8 mouse cellular contexts compared by ENCODE assay signal in genomic region chr17:87200721-87201242, GRCm38 (mm10).
DNase-seq lines count a peak whose midpoint lies in the region; ATAC-seq and TF ChIP-seq lines count a peak whose summit lies in the region.

No protein-coding gene starts in this region.

- H3K4me2 ChIP-seq in embryonic facial prominence, embryonic 15.5 days (replicated peaks): no peak overlapping the region
- H3K4me2 ChIP-seq in midbrain, embryonic 14.5 days (ENCODE audit: low read length): no peak overlapping the region

- no peaks in the 10 kb centered on the region for H3K36me3 ChIP-seq in embryonic facial prominence, embryonic 15.5 days
- no peaks in the 10 kb centered on the region for H3K36me3 ChIP-seq in midbrain, embryonic 14.5 days (ENCODE audit: control insufficient read depth, insufficient read depth, low read length)
- no peaks in the 10 kb centered on the region for H3K36me3 ChIP-seq in thymus, adult 2 months (ENCODE audit: control insufficient read depth, insufficient read depth, low read length)

- TF ChIP-seq POLR2A in thymus, adult 2 months (IDR thresholded peaks at IDR 0.05; ENCODE audit: control insufficient read depth, extremely low read depth, insufficient read depth, low read length, poor library complexity): no peak

- DNase-seq in gastrocnemius, adult 2 months: peak; percentile 43
- DNase-seq in gastrocnemius, postnatal 36 days: no peak
- DNase-seq in adipocyte (ENCODE audit: low spot score): peak; percentile 85
- DNase-seq in heart, postnatal 4 days: peak; percentile 76
- peak; percentile 35 for DNase-seq in layer of hippocampus, adult 9-11 months
- peak; percentile 79 for DNase-seq in midbrain, embryonic 14.5 days
- DNase-seq in thymus, adult 2 months: no peak

- no peaks in the 10 kb centered on the region for H3K9me3 ChIP-seq in embryonic facial prominence, embryonic 15.5 days (replicated peaks)
- H3K9me3 ChIP-seq in midbrain, embryonic 14.5 days (ENCODE audit: control insufficient read depth, low read length): no peaks in the 10 kb centered on the region

- peak; percentile 79 for ATAC-seq in embryonic facial prominence, embryonic 15.5 days (ENCODE audit: insufficient number of reproducible peaks, low FRiP score, low TSS enrichment, low read depth)
- peak; percentile 49; the same call in 1 of the 2 replicates for ATAC-seq in midbrain, embryonic 14.5 days (ENCODE audit: low FRiP score, low TSS enrichment)

- H3K4me1 ChIP-seq in embryonic facial prominence, embryonic 15.5 days: peaks cover 42% of the 10 kb centered on the region
- H3K4me1 ChIP-seq in midbrain, embryonic 14.5 days (ENCODE audit: control insufficient read depth, insufficient read depth, low read length): peaks cover 13% of the 10 kb centered on the region; the same call in 1 of the 2 replicates
- H3K4me1 ChIP-seq in thymus, adult 2 months (replicated peaks; ENCODE audit: control insufficient read depth, insufficient read depth, low read length): peaks cover 21% of the 10 kb centered on the region

- H3K9ac ChIP-seq in embryonic facial prominence, embryonic 15.5 days: no peak overlapping the region
- no peak overlapping the region for H3K9ac ChIP-seq in midbrain, embryonic 14.5 days (replicated peaks; ENCODE audit: low read length)

- TF ChIP-seq CTCF in gastrocnemius, adult 2 months (IDR thresholded peaks at IDR 0.05): no peak
- no peak for TF ChIP-seq CTCF in thymus, adult 2 months (IDR thresholded peaks at IDR 0.05; ENCODE audit: borderline replicate concordance, control insufficient read depth, extremely low read depth, insufficient read depth, low read length, poor library complexity)

- H3K27ac ChIP-seq in gastrocnemius, adult 2 months: peak overlapping the region; percentile 44
- peak overlapping the region; percentile 79 for H3K27ac ChIP-seq in embryonic facial prominence, embryonic 15.5 days (replicated peaks)
- H3K27ac ChIP-seq in midbrain, embryonic 14.5 days (replicated peaks; ENCODE audit: low read depth, low read length): peak overlapping the region; percentile 49; the same call in 1 of the 2 replicates
- H3K27ac ChIP-seq in thymus, adult 2 months (ENCODE audit: control insufficient read depth, insufficient read depth, low read length): no peak overlapping the region

- H3K4me3 ChIP-seq in gastrocnemius, adult 2 months: no peak overlapping the region
- no peak overlapping the region for H3K4me3 ChIP-seq in embryonic facial prominence, embryonic 15.5 days (replicated peaks)
- H3K4me3 ChIP-seq in midbrain, embryonic 14.5 days (replicated peaks; ENCODE audit: low read depth, low read length): no peak overlapping the region
- H3K4me3 ChIP-seq in thymus, adult 2 months (ENCODE audit: control insufficient read depth, insufficient read depth, low read length): no peak overlapping the region

- H3K27me3 ChIP-seq in embryonic facial prominence, embryonic 15.5 days: no peaks in the 10 kb centered on the region
- no peaks in the 10 kb centered on the region for H3K27me3 ChIP-seq in midbrain, embryonic 14.5 days (ENCODE audit: control insufficient read depth, insufficient read depth, low read length)
- no peaks in the 10 kb centered on the region for H3K27me3 ChIP-seq in thymus, adult 2 months (ENCODE audit: control insufficient read depth, insufficient read depth, low read length)

- intact Hi-C loops in gastrocnemius, adult 2 months (cut with DNase I): no loop called here
- intact Hi-C loops in gastrocnemius, postnatal 36 days (cut with DNase I): no loop called here

- WGBS in embryonic facial prominence, embryonic 15.5 days: 34% methylated on average over 3 of the region's 3 CpGs
- 70% methylated on average over 3 of the region's 3 CpGs for WGBS in midbrain, embryonic 14.5 days
- 74% methylated on average over 3 of the region's 3 CpGs for WGBS in thymus, adult 2 months

Comparison
In these comparisons a context has a peak if more than half of its experiments do, and no peak if none do; other contexts are left out.
1. DNase-seq: peak in gastrocnemius, adult 2 months (single experiment), adipocyte (single experiment), heart, postnatal 4 days (single experiment), layer of hippocampus, adult 9-11 months (single experiment) and midbrain, embryonic 14.5 days (single experiment); none in gastrocnemius, postnatal 36 days (0 of 2) and thymus, adult 2 months (single experiment).